Mouse (Mus musculus): ENCODE measurements around the gene 9930104L06Rik. TPM values are rescaled to one million over a fixed set of nuclear protein-coding genes. Genes with fewer than 3 reads are reported as not detected.
A peak's percentile ranks its signal among the peaks of the same experiment; 100 is the strongest.

9930104L06Rik gene
- polyA plus RNA-seq, 1 experiment from 2014 or later: 5.5 TPM

GRCm38 (mm10) chr4:124950181-124951035, 13.6 kb downstream of the 9930104L06Rik start:
- H3K4me3 ChIP-seq (ENCODE audit: low read depth, low read length): no peak overlapping the region
- no peak overlapping the region for H3K9ac ChIP-seq (ENCODE audit: low read depth, low read length)
- H3K27me3 ChIP-seq (ENCODE audit: control insufficient read depth, insufficient read depth, low read length): no peaks in the 10 kb centered on the region
- no peak for ATAC-seq (ENCODE audit: low FRiP score)
- no peaks in the 10 kb centered on the region for H3K9me3 ChIP-seq (ENCODE audit: control insufficient read depth, low read length)
- H3K4me1 ChIP-seq (replicated peaks; ENCODE audit: control insufficient read depth, insufficient read depth, low read length): no peaks in the 10 kb centered on the region
- no peak for DNase-seq (ENCODE audit: low spot score)
- no peak overlapping the region for H3K4me2 ChIP-seq (replicated peaks; ENCODE audit: low read depth, low read length)
- 85% methylated on average over 21 of the region's 21 CpGs for WGBS
- no peaks in the 10 kb centered on the region for H3K36me3 ChIP-seq (ENCODE audit: control insufficient read depth, insufficient read depth, low read length)
- no peak overlapping the region for H3K27ac ChIP-seq (ENCODE audit: low read depth, low read length)

GRCm38 (mm10) chr4:124951036-124951433, 14.2 kb downstream of the 9930104L06Rik start:
- H3K4me1 ChIP-seq (replicated peaks; ENCODE audit: control insufficient read depth, insufficient read depth, low read length): no peaks in the 10 kb centered on the region
- no peak overlapping the region for H3K9ac ChIP-seq (ENCODE audit: low read depth, low read length)
- no peaks in the 10 kb centered on the region for H3K9me3 ChIP-seq (ENCODE audit: control insufficient read depth, low read length)
- no peak for ATAC-seq (ENCODE audit: low FRiP score)
- WGBS: 45% methylated on average over 10 of the region's 10 CpGs
- no peak overlapping the region for H3K27ac ChIP-seq (ENCODE audit: low read depth, low read length)
- no peak for DNase-seq (ENCODE audit: low spot score)
- no peaks in the 10 kb centered on the region for H3K36me3 ChIP-seq (ENCODE audit: control insufficient read depth, insufficient read depth, low read length)
- no peaks in the 10 kb centered on the region for H3K27me3 ChIP-seq (ENCODE audit: control insufficient read depth, insufficient read depth, low read length)
- no peak overlapping the region for H3K4me3 ChIP-seq (ENCODE audit: low read depth, low read length)
- no peak overlapping the region for H3K4me2 ChIP-seq (replicated peaks; ENCODE audit: low read depth, low read length)

GRCm38 (mm10) chr4:124953546-124953945, 16.7 kb downstream of the 9930104L06Rik start:
- Histone ChIP-seq H3K27me3 (ENCODE audit: control insufficient read depth, insufficient read depth, low read length) (no peaks in the 10 kb centered on the region), H3K4me2 (replicated peaks; ENCODE audit: low read depth, low read length) (no peak overlapping the region), H3K9me3 (ENCODE audit: control insufficient read depth, low read length) (no peaks in the 10 kb centered on the region), H3K4me1 (replicated peaks; ENCODE audit: control insufficient read depth, insufficient read depth, low read length) (no peaks in the 10 kb centered on the region), H3K9ac (ENCODE audit: low read depth, low read length) (no peak overlapping the region), H3K36me3 (ENCODE audit: control insufficient read depth, insufficient read depth, low read length) (no peaks in the 10 kb centered on the region), H3K27ac (ENCODE audit: low read depth, low read length) (no peak overlapping the region), H3K4me3 (ENCODE audit: low read depth, low read length) (no peak overlapping the region)
- no peak for DNase-seq (ENCODE audit: low spot score)
- ATAC-seq (ENCODE audit: low FRiP score): no peak
- 68% methylated on average over 4 of the region's 4 CpGs for WGBS

GRCm38 (mm10) chr4:124957284-124957683, 20.4 kb downstream of the 9930104L06Rik start:
- Histone ChIP-seq H3K9me3 (ENCODE audit: control insufficient read depth, low read length) (no peaks in the 10 kb centered on the region), H3K4me1 (replicated peaks; ENCODE audit: control insufficient read depth, insufficient read depth, low read length) (no peaks in the 10 kb centered on the region), H3K9ac (ENCODE audit: low read depth, low read length) (no peak overlapping the region), H3K36me3 (ENCODE audit: control insufficient read depth, insufficient read depth, low read length) (no peaks in the 10 kb centered on the region), H3K27ac (ENCODE audit: low read depth, low read length) (no peak overlapping the region), H3K4me3 (ENCODE audit: low read depth, low read length) (no peak overlapping the region), H3K27me3 (ENCODE audit: control insufficient read depth, insufficient read depth, low read length) (no peaks in the 10 kb centered on the region), H3K4me2 (replicated peaks; ENCODE audit: low read depth, low read length) (no peak overlapping the region)
- DNase-seq (ENCODE audit: low spot score) (no peak), ATAC-seq (ENCODE audit: low FRiP score) (no peak)
- 88% methylated on average over 2 of the region's 2 CpGs for WGBS

- Histone ChIP-seq H3K36me3 (ENCODE audit: control insufficient read depth, insufficient read depth, low read length) (no peaks in the 10 kb centered on the region), H3K4me1 (replicated peaks; ENCODE audit: control insufficient read depth, insufficient read depth, low read length) (no peaks in the 10 kb centered on the region), H3K9me3 (ENCODE audit: control insufficient read depth, low read length) (no peaks in the 10 kb centered on the region), H3K9ac (ENCODE audit: low read depth, low read length) (no peak overlapping the region), H3K4me3 (ENCODE audit: low read depth, low read length) (no peak overlapping the region), H3K27ac (ENCODE audit: low read depth, low read length) (no peak overlapping the region), H3K4me2 (replicated peaks; ENCODE audit: low read depth, low read length) (no peak overlapping the region), H3K27me3 (ENCODE audit: control insufficient read depth, insufficient read depth, low read length) (no peaks in the 10 kb centered on the region)
- WGBS: 69% methylated on average over 11 of the region's 11 CpGs
- no peak for DNase-seq (ENCODE audit: low spot score)
- ATAC-seq (ENCODE audit: low FRiP score): no peak
These were observed 22.2 kb downstream of the 9930104L06Rik start for GRCm38 (mm10) chr4:124959062-124959461.

GRCm38 (mm10) chr4:124960940-124961339, 24.1 kb downstream of the 9930104L06Rik start:
- Histone ChIP-seq H3K36me3 (ENCODE audit: control insufficient read depth, insufficient read depth, low read length) (no peaks in the 10 kb centered on the region), H3K4me2 (replicated peaks; ENCODE audit: low read depth, low read length) (no peak overlapping the region), H3K27ac (ENCODE audit: low read depth, low read length) (no peak overlapping the region), H3K4me3 (ENCODE audit: low read depth, low read length) (no peak overlapping the region), H3K9ac (ENCODE audit: low read depth, low read length) (no peak overlapping the region), H3K4me1 (replicated peaks; ENCODE audit: control insufficient read depth, insufficient read depth, low read length) (0 out of 2 replicates have a peak, but pooled peaks cover 4% of the 10 kb centered on the region), H3K27me3 (ENCODE audit: control insufficient read depth, insufficient read depth, low read length) (no peaks in the 10 kb centered on the region), H3K9me3 (ENCODE audit: control insufficient read depth, low read length) (no peaks in the 10 kb centered on the region)
- no peak for ATAC-seq (ENCODE audit: low FRiP score)
- 92% methylated on average over 11 of the region's 11 CpGs for WGBS
- DNase-seq (ENCODE audit: low spot score): no peak

- Histone ChIP-seq H3K9me3 (ENCODE audit: control insufficient read depth, low read length) (no peaks in the 10 kb centered on the region), H3K36me3 (ENCODE audit: control insufficient read depth, insufficient read depth, low read length) (no peaks in the 10 kb centered on the region), H3K4me1 (replicated peaks; ENCODE audit: control insufficient read depth, insufficient read depth, low read length) (0 out of 2 replicates have a peak, but pooled peaks cover 4% of the 10 kb centered on the region), H3K27ac (ENCODE audit: low read depth, low read length) (no peak overlapping the region), H3K27me3 (ENCODE audit: control insufficient read depth, insufficient read depth, low read length) (no peaks in the 10 kb centered on the region), H3K9ac (ENCODE audit: low read depth, low read length) (no peak overlapping the region), H3K4me3 (ENCODE audit: low read depth, low read length) (no peak overlapping the region), H3K4me2 (replicated peaks; ENCODE audit: low read depth, low read length) (no peak overlapping the region)
- no peak for DNase-seq (ENCODE audit: low spot score)
- WGBS: 65% methylated on average over 11 of the region's 11 CpGs
- ATAC-seq (ENCODE audit: low FRiP score): no peak
These were observed 25.7 kb downstream of the 9930104L06Rik start for GRCm38 (mm10) chr4:124962576-124962975.

GRCm38 (mm10) chr4:124964912-124965599, 28.2 kb downstream of the 9930104L06Rik start:
- Histone ChIP-seq H3K9me3 (ENCODE audit: control insufficient read depth, low read length) (no peaks in the 10 kb centered on the region), H3K36me3 (ENCODE audit: control insufficient read depth, insufficient read depth, low read length) (no peaks in the 10 kb centered on the region), H3K27me3 (ENCODE audit: control insufficient read depth, insufficient read depth, low read length) (no peaks in the 10 kb centered on the region), H3K4me3 (ENCODE audit: low read depth, low read length) (no peak overlapping the region), H3K4me2 (replicated peaks; ENCODE audit: low read depth, low read length) (no peak overlapping the region), H3K27ac (ENCODE audit: low read depth, low read length) (peak overlapping the region; percentile 47; the same call in 1 of the 2 replicates), H3K9ac (ENCODE audit: low read depth, low read length) (no peak overlapping the region), H3K4me1 (replicated peaks; ENCODE audit: control insufficient read depth, insufficient read depth, low read length) (peaks cover 9% of the 10 kb centered on the region; the same call in 1 of the 2 replicates)
- 5% methylated on average over 8 of the region's 8 CpGs for WGBS
- peak; percentile 54 for DNase-seq (ENCODE audit: low spot score)
- ATAC-seq (ENCODE audit: low FRiP score): peak; percentile 76
